In genomic region chr4:152138497-152139260, GRCm38 (mm10) we compare ENCODE assay signal across 8 mouse cellular contexts. TPM values are rescaled to one million over a fixed set of nuclear protein-coding genes. Genes with fewer than 3 reads are reported as not detected.
DNase-seq lines count a peak whose midpoint lies in the region; ATAC-seq and TF ChIP-seq lines count a peak whose summit lies in the region.

No protein-coding gene starts in this region.

- peak overlapping the region; percentile 50 for H3K4me3 ChIP-seq in brown adipose tissue, adult 24 weeks (ENCODE audit: insufficient read depth, low read depth, low read length)
- H3K4me3 ChIP-seq in erythroblast, embryonic 14.5 days (replicated peaks): peak overlapping the region; percentile 63
- H3K4me3 ChIP-seq in heart, embryonic 15.5 days: peak overlapping the region; percentile 54
- H3K4me3 ChIP-seq in liver, embryonic 15.5 days (replicated peaks): peak overlapping the region; percentile 62
- H3K4me3 ChIP-seq in neural tube, embryonic 11.5 days (ENCODE audit: low read depth, low read length): peak overlapping the region; percentile 31
- peak overlapping the region; percentile 48 for H3K4me3 ChIP-seq in stomach, postnatal 0 days (ENCODE audit: low read depth, low read length)

- peaks cover 4% of the 10 kb centered on the region for H3K4me1 ChIP-seq in brown adipose tissue, adult 24 weeks (ENCODE audit: control insufficient read depth, insufficient read depth, insufficient read length, low read length)
- peaks cover 21% of the 10 kb centered on the region for H3K4me1 ChIP-seq in erythroblast, embryonic 14.5 days (ENCODE audit: control insufficient read depth)
- H3K4me1 ChIP-seq in heart, embryonic 15.5 days (replicated peaks): peaks cover 10% of the 10 kb centered on the region
- peaks cover 22% of the 10 kb centered on the region for H3K4me1 ChIP-seq in liver, embryonic 15.5 days (replicated peaks)
- no peaks in the 10 kb centered on the region for H3K4me1 ChIP-seq in neural tube, embryonic 11.5 days (ENCODE audit: control insufficient read depth, insufficient read depth, low read length)
- no peaks in the 10 kb centered on the region; the same call in 1 of the 2 replicates for H3K4me1 ChIP-seq in stomach, postnatal 0 days (replicated peaks; ENCODE audit: control insufficient read depth, insufficient read depth)

- TF ChIP-seq CTCF in stomach, postnatal 0 days (IDR thresholded peaks at IDR 0.05; ENCODE audit: low read depth): peak; percentile 96

- peak overlapping the region; percentile 84 for H3K4me2 ChIP-seq in heart, embryonic 15.5 days
- H3K4me2 ChIP-seq in liver, embryonic 15.5 days: peak overlapping the region; percentile 77
- H3K4me2 ChIP-seq in neural tube, embryonic 11.5 days (ENCODE audit: low read depth): peak overlapping the region; percentile 54
- H3K4me2 ChIP-seq in stomach, postnatal 0 days (replicated peaks; ENCODE audit: low read depth): peak overlapping the region; percentile 69

- H3K27me3 ChIP-seq in erythroblast, embryonic 14.5 days (ENCODE audit: control insufficient read depth): peaks cover 43% of the 10 kb centered on the region
- H3K27me3 ChIP-seq in heart, embryonic 15.5 days: peaks cover 49% of the 10 kb centered on the region
- H3K27me3 ChIP-seq in liver, embryonic 15.5 days: peaks cover 57% of the 10 kb centered on the region
- H3K27me3 ChIP-seq in neural tube, embryonic 11.5 days (ENCODE audit: control insufficient read depth, insufficient read depth, low read length): peaks cover 21% of the 10 kb centered on the region
- H3K27me3 ChIP-seq in stomach, postnatal 0 days (ENCODE audit: control insufficient read depth, insufficient read depth, low read length): no peaks in the 10 kb centered on the region

- 3% methylated on average over 51 of the region's 51 CpGs for WGBS in heart, embryonic 15.5 days
- WGBS in liver, embryonic 15.5 days (ENCODE audit: insufficient replicate concordance): 2% methylated on average over 51 of the region's 51 CpGs
- 2% methylated on average over 49 of the region's 51 CpGs for WGBS in neural tube, embryonic 11.5 days
- 3% methylated on average over 47 of the region's 51 CpGs for WGBS in stomach, postnatal 0 days

- peaks cover 7% of the 10 kb centered on the region; the same call in 1 of the 2 replicates for H3K9me3 ChIP-seq in erythroblast, embryonic 14.5 days (ENCODE audit: control insufficient read depth, low read length)
- no peaks in the 10 kb centered on the region for H3K9me3 ChIP-seq in heart, embryonic 15.5 days (replicated peaks)
- no peaks in the 10 kb centered on the region for H3K9me3 ChIP-seq in liver, embryonic 15.5 days (replicated peaks)
- H3K9me3 ChIP-seq in neural tube, embryonic 11.5 days (ENCODE audit: control insufficient read depth, low read length): no peaks in the 10 kb centered on the region
- no peaks in the 10 kb centered on the region for H3K9me3 ChIP-seq in stomach, postnatal 0 days (ENCODE audit: control insufficient read depth, low read length)

- peak; percentile 92 for DNase-seq in CD4-positive, CD25-positive, alpha-beta regulatory T cell, adult 2 months (ENCODE audit: low read depth, low spot score)
- DNase-seq in kidney, postnatal 14 days: peak; percentile 92
- DNase-seq in neural tube, embryonic 11.5 days (ENCODE audit: low spot score): peak; percentile 87
- DNase-seq in stomach, postnatal 0 days (ENCODE audit: low spot score): peak; percentile 94

- no peaks in the 10 kb centered on the region for H3K36me3 ChIP-seq in erythroblast, embryonic 14.5 days (ENCODE audit: control insufficient read depth)
- H3K36me3 ChIP-seq in heart, embryonic 15.5 days: no peaks in the 10 kb centered on the region
- no peaks in the 10 kb centered on the region for H3K36me3 ChIP-seq in liver, embryonic 15.5 days (replicated peaks)
- no peaks in the 10 kb centered on the region for H3K36me3 ChIP-seq in neural tube, embryonic 11.5 days (ENCODE audit: control insufficient read depth, insufficient read depth, low read length)
- H3K36me3 ChIP-seq in stomach, postnatal 0 days (ENCODE audit: control insufficient read depth, insufficient read depth, low read length): no peaks in the 10 kb centered on the region

- TF ChIP-seq EP300 in stomach, postnatal 0 days (optimal IDR thresholded peaks at IDR 0.05): no peak

- H3K9ac ChIP-seq in heart, embryonic 15.5 days: no peak overlapping the region
- H3K9ac ChIP-seq in liver, embryonic 15.5 days: no peak overlapping the region; the same call in 1 of the 2 replicates
- H3K9ac ChIP-seq in neural tube, embryonic 11.5 days (ENCODE audit: low read length): no peak overlapping the region
- H3K9ac ChIP-seq in stomach, postnatal 0 days (ENCODE audit: low read length): peak overlapping the region; percentile 13; the same call in 1 of the 2 replicates

- H3K27ac ChIP-seq in brown adipose tissue, adult 24 weeks (replicated peaks; ENCODE audit: low read depth, low read length): no peak overlapping the region
- no peak overlapping the region for H3K27ac ChIP-seq in heart, embryonic 15.5 days
- H3K27ac ChIP-seq in liver, embryonic 15.5 days (replicated peaks): no peak overlapping the region
- H3K27ac ChIP-seq in neural tube, embryonic 11.5 days (ENCODE audit: low read depth, low read length): no peak overlapping the region
- H3K27ac ChIP-seq in stomach, postnatal 0 days (replicated peaks): no peak overlapping the region

- peak; percentile 83 for ATAC-seq in heart, embryonic 15.5 days (replicated peaks; ENCODE audit: insufficient number of reproducible peaks, insufficient read depth, low FRiP score, low read depth)
- peak; percentile 85 for ATAC-seq in liver, embryonic 15.5 days (ENCODE audit: insufficient read depth)
- peak; percentile 77 for ATAC-seq in neural tube, embryonic 11.5 days (ENCODE audit: insufficient read depth, low FRiP score, low TSS enrichment)
- peak; percentile 90 for ATAC-seq in stomach, postnatal 0 days (ENCODE audit: low FRiP score, low TSS enrichment)

RNA-seq across cellular contexts. Expression of gene Espn, which starts 13.5 kb away (rescaled TPM):
- polyA plus RNA-seq in brown adipose tissue, adult 24 weeks (2012; ENCODE audit: insufficient read depth, insufficient read length, missing spikeins): 1.0 TPM in 1 of 2 replicates, not detected in the other
- polyA plus RNA-seq in erythroblast, embryonic 14.5 days (2012): 0.08 and 0.11 TPM in 2 replicates
- polyA plus RNA-seq in heart, embryonic 15.5 days (2015; fragmentation: Nextera tagmentation; extraction: Ambion mirVana): 0.93 and 2.1 TPM in 2 replicates
- polyA plus RNA-seq in liver, embryonic 15.5 days (2015; fragmentation: Nextera tagmentation; extraction: Ambion mirVana): 1.5 and 2.0 TPM in 2 replicates
- 0.48 and 1.1 TPM in 2 replicates for polyA plus RNA-seq in neural tube, embryonic 11.5 days (2014; fragmentation: Nextera tagmentation; extraction: Ambion mirVana)
- polyA plus RNA-seq in stomach, postnatal 0 days (2015; fragmentation: Nextera tagmentation; extraction: Ambion mirVana): 13.8 and 14.4 TPM in 2 replicates

RNA-seq across cellular contexts. Expression of gene Hes2, which starts 20.0 kb away (rescaled TPM):
- polyA plus RNA-seq in brown adipose tissue, adult 24 weeks (2012; ENCODE audit: insufficient read depth, insufficient read length, missing spikeins): not detected in 2 replicates
- polyA plus RNA-seq in erythroblast, embryonic 14.5 days (2012): not detected in 2 replicates
- 0.23 TPM in 1 of 2 replicates, not detected in the other for polyA plus RNA-seq in heart, embryonic 15.5 days (2015; fragmentation: Nextera tagmentation; extraction: Ambion mirVana)
- 0.14 TPM in 1 of 2 replicates, not detected in the other for polyA plus RNA-seq in liver, embryonic 15.5 days (2015; fragmentation: Nextera tagmentation; extraction: Ambion mirVana)
- 2.9 and 3.5 TPM in 2 replicates for polyA plus RNA-seq in neural tube, embryonic 11.5 days (2014; fragmentation: Nextera tagmentation; extraction: Ambion mirVana)
- polyA plus RNA-seq in stomach, postnatal 0 days (2015; fragmentation: Nextera tagmentation; extraction: Ambion mirVana): 0.52 and 0.87 TPM in 2 replicates

RNA-seq across cellular contexts. Expression of gene Tnfrsf25, which starts 22.9 kb away (rescaled TPM):
- polyA plus RNA-seq in brown adipose tissue, adult 24 weeks (2012; ENCODE audit: insufficient read depth, insufficient read length, missing spikeins): 1.9 TPM in 1 of 2 replicates, not detected in the other
- 0.37 and 0.81 TPM in 2 replicates for polyA plus RNA-seq in erythroblast, embryonic 14.5 days (2012)
- 0.94 and 1.6 TPM in 2 replicates for polyA plus RNA-seq in heart, embryonic 15.5 days (2015; fragmentation: Nextera tagmentation; extraction: Ambion mirVana)
- 0.37 and 0.50 TPM in 2 replicates for polyA plus RNA-seq in liver, embryonic 15.5 days (2015; fragmentation: Nextera tagmentation; extraction: Ambion mirVana)
- 0.42 and 0.62 TPM in 2 replicates for polyA plus RNA-seq in neural tube, embryonic 11.5 days (2014; fragmentation: Nextera tagmentation; extraction: Ambion mirVana)
- polyA plus RNA-seq in stomach, postnatal 0 days (2015; fragmentation: Nextera tagmentation; extraction: Ambion mirVana): 0.49 and 0.96 TPM in 2 replicates

RNA-seq across cellular contexts. Expression of gene Acot7, which starts 39.3 kb away (rescaled TPM):
- polyA plus RNA-seq in brown adipose tissue, adult 24 weeks (2012; ENCODE audit: insufficient read depth, insufficient read length, missing spikeins): 15.6 and 19.4 TPM in 2 replicates
- polyA plus RNA-seq in erythroblast, embryonic 14.5 days (2012): 0.40 and 0.51 TPM in 2 replicates
- 58.4 and 73.4 TPM in 2 replicates for polyA plus RNA-seq in heart, embryonic 15.5 days (2015; fragmentation: Nextera tagmentation; extraction: Ambion mirVana)
- polyA plus RNA-seq in liver, embryonic 15.5 days (2015; fragmentation: Nextera tagmentation; extraction: Ambion mirVana): 14.0 and 14.2 TPM in 2 replicates
- polyA plus RNA-seq in neural tube, embryonic 11.5 days (2014; fragmentation: Nextera tagmentation; extraction: Ambion mirVana): 159 and 173 TPM in 2 replicates
- 51.7 and 55.0 TPM in 2 replicates for polyA plus RNA-seq in stomach, postnatal 0 days (2015; fragmentation: Nextera tagmentation; extraction: Ambion mirVana)
